Mouse (Mus musculus): ENCODE measurements around the gene Olfr527. TPM values are rescaled to one million over a fixed set of nuclear protein-coding genes. Genes with fewer than 3 reads are reported as not detected.

Gene Olfr527
- polyA plus RNA-seq (2017; shearing (Covaris generic)), result not detected

GRCm38 (mm10) chr7:140333717-140334116, at the start of gene Olfr527:
Gene Olfr527, plus strand, starts transcription at chr7:140334017.

GRCm38 (mm10) chr7:140320558-140320957, 13.3 kb upstream of the Olfr527 start, which contains the start of gene Olfr525:
Gene Olfr525, plus strand, starts transcription at chr7:140320858.

GRCm38 (mm10) chr7:140361571-140361970, 27.8 kb downstream of the Olfr527 start, which contains the start of gene Olfr60:
Gene Olfr60, minus strand, starts transcription at chr7:140361671.

GRCm38 (mm10) chr7:140376231-140376630, 42.4 kb downstream of the Olfr527 start, which contains the start of gene Olfr530:
Gene Olfr530, minus strand, starts transcription at chr7:140376331.

Other genes with a start within 250 kb of the Olfr527 start
- not detected for gene Prap1, start 240.6 kb upstream of the Olfr527 start, polyA plus RNA-seq (2017; shearing (Covaris generic))
- gene Fuom, start 231.6 kb upstream of the Olfr527 start, polyA plus RNA-seq (2017; shearing (Covaris generic)), result 6.1 TPM
- 2.3 TPM for gene Paox, start 218.2 kb upstream of the Olfr527 start, polyA plus RNA-seq (2017; shearing (Covaris generic))
- gene Echs1, start 217.5 kb upstream of the Olfr527 start, polyA plus RNA-seq (2017; shearing (Covaris generic)), result 27.2 TPM
- gene Mtg1, start 196.5 kb upstream of the Olfr527 start, polyA plus RNA-seq (2017; shearing (Covaris generic)), result 17.8 TPM
- not detected for gene Sprn, start 179.1 kb upstream of the Olfr527 start, polyA plus RNA-seq (2017; shearing (Covaris generic))
- not detected for gene Olfr522, start 169.3 kb upstream of the Olfr527 start, polyA plus RNA-seq (2017; shearing (Covaris generic))
- not detected for gene Olfr523, start 160.8 kb upstream of the Olfr527 start, polyA plus RNA-seq (2017; shearing (Covaris generic))
- 0.85 TPM for gene Olfr524, start 128.1 kb upstream of the Olfr527 start, polyA plus RNA-seq (2017; shearing (Covaris generic))
- 3.7 TPM for gene Cd163l1, start 115.8 kb upstream of the Olfr527 start, polyA plus RNA-seq (2017; shearing (Covaris generic))
- 9.9 TPM for gene 5830411N06Rik, start 86.7 kb upstream of the Olfr527 start, polyA plus RNA-seq (2017; shearing (Covaris generic))
- gene Olfr525, start 13.2 kb upstream of the Olfr527 start, polyA plus RNA-seq (2017; shearing (Covaris generic)), result 0.26 TPM
- 1.4 TPM for gene Olfr60, start 27.7 kb downstream of the Olfr527 start, polyA plus RNA-seq (2017; shearing (Covaris generic))
- gene Olfr530, start 42.3 kb downstream of the Olfr527 start, polyA plus RNA-seq (2017; shearing (Covaris generic)), result 0.64 TPM
- gene Olfr531, start 68.9 kb downstream of the Olfr527 start, polyA plus RNA-seq (2017; shearing (Covaris generic)), result not detected
- gene Olfr532, start 87.6 kb downstream of the Olfr527 start, polyA plus RNA-seq (2017; shearing (Covaris generic)), result 0.10 TPM
- not detected for gene Olfr533, start 129.4 kb downstream of the Olfr527 start, polyA plus RNA-seq (2017; shearing (Covaris generic))
- not detected for gene Olfr535, start 150.2 kb downstream of the Olfr527 start, polyA plus RNA-seq (2017; shearing (Covaris generic))
- not detected for gene Olfr536, start 173.4 kb downstream of the Olfr527 start, polyA plus RNA-seq (2017; shearing (Covaris generic))
- not detected for gene Olfr538, start 233.9 kb downstream of the Olfr527 start, polyA plus RNA-seq (2017; shearing (Covaris generic))

Data from effector memory CD4-positive, alpha-beta T cell, adult 5 months (primary cell).